Comparison of ENCODE assay signal across 14 mouse cellular contexts in the genomic region with DNA sequence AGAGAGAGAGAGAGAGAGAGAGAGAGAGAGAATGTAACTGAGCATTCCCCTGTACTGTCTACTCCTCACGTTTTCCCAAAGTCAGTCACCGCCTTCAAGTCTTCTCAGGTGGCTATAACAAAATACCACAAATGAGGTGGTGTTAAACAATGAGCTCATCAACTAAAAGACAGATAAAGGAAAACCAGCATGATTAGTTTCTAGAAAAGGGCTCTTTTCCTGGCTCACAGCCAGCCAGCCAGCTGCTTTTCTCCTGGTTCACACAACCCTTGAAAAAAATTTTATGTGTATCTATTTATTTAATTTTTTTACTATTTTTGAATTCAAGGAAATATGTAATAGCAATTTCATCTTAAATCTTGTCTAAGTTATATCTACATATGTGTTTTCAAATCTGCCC. TPM values are rescaled to one million over a fixed set of nuclear protein-coding genes. Genes with fewer than 3 reads are reported as not detected.
"Had no signal": no experiment of that assay in that cellular context is flagged by ENCODE, and none has a peak within 500 bp of the region (broad histone marks: within the 10 kb centered on the region; RNA-seq: fewer than 3 reads in every experiment).

No protein-coding gene starts in this region.

- H3K4me3 ChIP-seq: layer of hippocampus, adult 2 months; limb, embryonic 10.5 days; liver, embryonic 15.5 days; lung, embryonic 15.5 days; midbrain, embryonic 13.5 days; myocyte; neural tube, embryonic 15.5 days had no signal

- H3K9ac ChIP-seq: liver, embryonic 15.5 days; lung, embryonic 15.5 days; midbrain, embryonic 13.5 days; neural tube, embryonic 15.5 days had no signal

- H3K4me2 ChIP-seq: liver, embryonic 11.5 days; liver, embryonic 15.5 days; lung, embryonic 15.5 days; midbrain, embryonic 13.5 days; neural tube, embryonic 15.5 days had no signal

- H3K4me1 ChIP-seq: limb, embryonic 10.5 days; liver, embryonic 15.5 days; lung, embryonic 15.5 days; midbrain, embryonic 13.5 days; neural tube, embryonic 15.5 days had no signal

- ATAC-seq: intestine, postnatal 0 days; midbrain, embryonic 13.5 days had no signal

- H3K27me3 ChIP-seq: liver, embryonic 15.5 days; lung, embryonic 15.5 days; midbrain, embryonic 13.5 days; neural tube, embryonic 15.5 days had no signal

- H3K36me3 ChIP-seq: limb, embryonic 10.5 days; liver, embryonic 15.5 days; lung, embryonic 15.5 days; midbrain, embryonic 13.5 days; neural tube, embryonic 15.5 days had no signal

- H3K27ac ChIP-seq: layer of hippocampus, adult 2 months; limb, embryonic 10.5 days; liver, embryonic 15.5 days; lung, embryonic 15.5 days; midbrain, embryonic 13.5 days; neural tube, embryonic 15.5 days had no signal

- DNase-seq: lung, postnatal 36 days; right cerebral cortex, adult 18-20 months; right cerebral cortex, postnatal 25 days; thymus, postnatal 36 days had no signal

- H3K9me3 ChIP-seq: limb, embryonic 10.5 days; liver, embryonic 15.5 days; lung, embryonic 15.5 days; midbrain, embryonic 13.5 days; neural tube, embryonic 15.5 days had no signal

RNA-seq across cellular contexts. Expression of a gene that starts 22.0 kb away (rescaled TPM):
- total RNA-seq: megakaryocyte progenitor cell, adult 5-6 weeks had no signal
